Mouse (Mus musculus): ENCODE measurements at regions not wholly inside any gene's neighbourhood (a gene's known extent, or its start where the extent isn't known, plus 50 kb on each side); places are given as distances from the start of the nearest gene placed in this dataset.

- TF ChIP-seq CTCF (IDR thresholded peaks at IDR 0.05; ENCODE audit: low read depth, low read length) (no peak), GATA1 (IDR thresholded peaks at IDR 0.05; ENCODE audit: borderline replicate concordance, low read length) (no peak), GATA2 (IDR thresholded peaks at IDR 0.05; ENCODE audit: borderline replicate concordance, low read depth, low read length) (no peak), TAL1 (conservative IDR thresholded peaks at IDR 0.05; ENCODE audit: low read depth, low read length) (no peak), POLR2AphosphoS5 (IDR thresholded peaks at IDR 0.05; ENCODE audit: insufficient replicate concordance, low read depth, low read length) (no peak)
Observed at GRCm38 (mm10) chr10:112798090-112798489, 130.7 kb downstream of the Atxn7l3b start.

Data from G1E (cell line).